Mouse (Mus musculus) testis, adult 2 months (tissue): ENCODE data around the gene Calml4.

Source experiments
- CTCF ChIP-seq: fragments of 200-500 bp; IDR thresholded peaks from 2 replicates; pipeline ENCODE4 v1.5.1; 2012; ENCODE audit warnings: low read depth, mild to moderate bottlenecking, inconsistent platforms, low read length, moderate library complexity; ENCODE audit not compliant: control insufficient read depth, insufficient read depth, insufficient replicate concordance
- POLR2A ChIP-seq: fragments of 200-500 bp; IDR thresholded peaks from 2 replicates; pipeline ENCODE4 v1.6.1; 2012; ENCODE audit warnings: low read depth, mild to moderate bottlenecking, inconsistent platforms, low read length, moderate library complexity; ENCODE audit not compliant: control insufficient read depth

- TF ChIP-seq CTCF (no peak), POLR2A (no peak)
Observed at GRCm38 (mm10) chr9:62920877-62921276, 63.0 kb downstream of the Calml4 start.
